11 mouse cellular contexts compared by ENCODE assay signal in the genomic region with DNA sequence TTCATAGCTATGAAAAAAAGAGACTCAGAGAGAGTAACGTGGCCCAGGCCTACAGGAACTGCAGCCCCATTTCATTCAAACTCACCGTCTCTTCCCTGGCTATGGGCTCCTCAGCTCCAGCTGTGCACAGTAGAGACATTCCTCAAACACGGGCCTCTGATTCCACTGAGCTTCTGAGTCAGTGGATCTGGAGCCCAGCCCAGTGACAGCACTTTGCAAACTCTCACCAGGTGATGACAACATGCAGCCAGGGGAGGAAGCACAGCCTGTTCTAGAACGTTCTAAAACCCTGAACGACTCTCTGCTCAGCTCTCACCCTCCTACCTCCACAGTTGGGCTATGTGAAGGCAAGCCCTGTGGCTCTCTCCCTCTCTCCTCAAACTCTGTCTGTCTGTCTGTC. TPM values are rescaled to one million over a fixed set of nuclear protein-coding genes. Genes with fewer than 3 reads are reported as not detected.
DNase-seq lines count a peak whose midpoint lies in the region; ATAC-seq and TF ChIP-seq lines count a peak whose summit lies in the region.
"Had no signal": no experiment of that assay in that cellular context is flagged by ENCODE, and none has a peak within 500 bp of the region (broad histone marks: within the 10 kb centered on the region; RNA-seq: fewer than 3 reads in every experiment).

No protein-coding gene starts in this region.

- no peaks in the 10 kb centered on the region for H3K27me3 ChIP-seq in heart, embryonic 11.5 days (ENCODE audit: control insufficient read depth, insufficient read depth, low read length)
- H3K27me3 ChIP-seq: neural tube, embryonic 15.5 days had no signal

- H3K4me1 ChIP-seq in heart, embryonic 11.5 days (ENCODE audit: control insufficient read depth, insufficient read depth, low read length): no peaks in the 10 kb centered on the region
- H3K4me1 ChIP-seq in cortical plate, adult 2 months (ENCODE audit: control insufficient read depth, insufficient read depth, low read length): no peaks in the 10 kb centered on the region

- no peak overlapping the region for H3K4me3 ChIP-seq in heart, embryonic 11.5 days (ENCODE audit: low read depth, low read length)
- no peak overlapping the region for H3K4me3 ChIP-seq in cortical plate, adult 2 months (ENCODE audit: insufficient read depth, low read length)
- H3K4me3 ChIP-seq: neural tube, embryonic 15.5 days had no signal

- DNase-seq in heart, adult 18-20 months: peak; percentile 27 to 54
- peak; percentile 37 for DNase-seq in MN1 (ENCODE audit: low spot score)
- DNase-seq in left cerebral cortex, postnatal 36 days (ENCODE audit: low spot score in 2 of 2): peak; percentile 43 to 49
- no peak for DNase-seq in kidney, postnatal 14 days
- DNase-seq in cerebellum, postnatal 36 days: no peak

- H3K4me2 ChIP-seq in heart, embryonic 11.5 days: no peak overlapping the region
- H3K4me2 ChIP-seq: neural tube, embryonic 15.5 days had no signal

- intact Hi-C loops in left cerebral cortex, postnatal 36 days (cut with DNase I): no loop called here

- no peak overlapping the region for H3K9ac ChIP-seq in heart, embryonic 11.5 days (ENCODE audit: low read depth, low read length)
- H3K9ac ChIP-seq: neural tube, embryonic 15.5 days had no signal

- no peak for TF ChIP-seq CTCF in cortical plate, adult 2 months (IDR thresholded peaks at IDR 0.05; ENCODE audit: extremely low read depth, insufficient read depth, low read length)

- H3K9me3 ChIP-seq in heart, embryonic 11.5 days (replicated peaks; ENCODE audit: control insufficient read depth, low read length): no peaks in the 10 kb centered on the region
- H3K9me3 ChIP-seq: neural tube, embryonic 15.5 days had no signal

- no peak for TF ChIP-seq POLR2A in cortical plate, adult 2 months (IDR thresholded peaks at IDR 0.05; ENCODE audit: extremely low read depth, insufficient read depth, low read length)

- no peak for ATAC-seq in heart, embryonic 11.5 days (replicated peaks; ENCODE audit: insufficient number of reproducible peaks, low FRiP score, low TSS enrichment)
- no peak for ATAC-seq in erythroblast, adult 5-6 weeks (replicated peaks; ENCODE audit: low FRiP score, poor library complexity, severe bottlenecking)

- no peaks in the 10 kb centered on the region for H3K36me3 ChIP-seq in heart, embryonic 11.5 days (ENCODE audit: control insufficient read depth, insufficient read depth, low read length)
- H3K36me3 ChIP-seq: neural tube, embryonic 15.5 days had no signal

- no peak overlapping the region for H3K27ac ChIP-seq in heart, embryonic 11.5 days (ENCODE audit: low read depth, low read length)
- H3K27ac ChIP-seq in cortical plate, adult 2 months (ENCODE audit: insufficient read depth, low read length): 0 out of 2 replicates have a peak overlapping the region, but pooled peaks have one; percentile 21
- H3K27ac ChIP-seq: neural tube, embryonic 15.5 days had no signal

- 29% methylated on average over 5 of the region's 5 CpGs for WGBS in heart, embryonic 11.5 days (ENCODE audit: insufficient replicate concordance)

RNA-seq across cellular contexts. Expression of gene Bco1, which starts 1.6 kb away (rescaled TPM):
- under 1 TPM in 1 of 2 experiments, not detected in 1; 0.15 TPM for total RNA-seq in heart, adult 18-20 months (2021)
- polyA plus RNA-seq in heart, embryonic 11.5 days (2014; fragmentation: Nextera tagmentation; extraction: Ambion mirVana): 0.08 and 0.49 TPM in 2 replicates
- polyA plus RNA-seq in cortical plate, adult 2 months (2012; rRNA removed): 0.11 TPM in 1 of 2 replicates, not detected in the other
- total RNA-seq in left cerebral cortex, postnatal 36 days (2021): not detected
- not detected in 2 replicates for total RNA-seq in erythroblast, adult 5-6 weeks (2015; ENCODE audit: low replicate concordance)
- total RNA-seq in erythroblast, adult 5-6 weeks (2017; ENCODE audit: low replicate concordance): not detected in 2 replicates

RNA-seq across cellular contexts. Expression of gene Pkd1l2, which starts 11.8 kb away (rescaled TPM):
- not detected for total RNA-seq in heart, adult 18-20 months (2021)
- polyA plus RNA-seq in heart, embryonic 11.5 days (2014; fragmentation: Nextera tagmentation; extraction: Ambion mirVana): 0.03 TPM in 1 of 2 replicates, not detected in the other
- 0.13 and 0.19 TPM in 2 replicates for polyA plus RNA-seq in cortical plate, adult 2 months (2012; rRNA removed)
- total RNA-seq in left cerebral cortex, postnatal 36 days (2021): under 1 TPM; 0.07 TPM
- total RNA-seq in erythroblast, adult 5-6 weeks (2015; ENCODE audit: low replicate concordance): not detected in 2 replicates
- not detected in 2 replicates for total RNA-seq in erythroblast, adult 5-6 weeks (2017; ENCODE audit: low replicate concordance)
- polyA plus RNA-seq: embryonic facial prominence, embryonic 11.5 days; stomach, embryonic 14.5 days had no signal

Comparison
In these comparisons a context has a peak if more than half of its experiments do, and no peak if none do; other contexts are left out.
1. DNase-seq: peak in heart, adult 18-20 months (2 of 2), MN1 (single experiment) and left cerebral cortex, postnatal 36 days (2 of 2); none in kidney, postnatal 14 days (single experiment) and cerebellum, postnatal 36 days (0 of 2).